Mouse (Mus musculus) lung, embryonic 14.5 days (tissue): ENCODE results near the gene Slc26a11. TPM values are rescaled to one million over a fixed set of nuclear protein-coding genes. Genes with fewer than 3 reads are reported as not detected.
A peak's percentile ranks its signal among the peaks of the same experiment; 100 is the strongest.

Experiments used
- ATAC-seq: fragments of 200-750 bp; cut with Nextera tagmentation; 2 replicates; pipeline ENCODE4 v1.8.0; 2017; ENCODE audit warnings: mild to moderate bottlenecking, moderate TSS enrichment, moderate library complexity; ENCODE audit not compliant: insufficient read depth
- DNase-seq: peaks from one replicate; pipeline ENCODE4 v3.0.0-alpha.2; 2015
- H3K27ac ChIP-seq: fragments of 300-500 bp; sonication (generic); 2 replicates; pipeline ENCODE4 v1.5.1; 2014; ENCODE audit warnings: low read depth, mild to moderate bottlenecking, moderate library complexity
- H3K27me3 ChIP-seq: fragments of 300-500 bp; sonication (generic); 2 replicates; pipeline ENCODE4 v1.6.1; 2014; ENCODE audit warnings: low read length, control low read depth; ENCODE audit not compliant: insufficient read depth
- H3K36me3 ChIP-seq: fragments of 300-500 bp; sonication (generic); 2 replicates; pipeline ENCODE4 v1.6.1; 2014; ENCODE audit warnings: control low read depth; ENCODE audit not compliant: insufficient read depth
- H3K4me1 ChIP-seq: fragments of 300-500 bp; sonication (generic); 2 replicates; pipeline ENCODE4 v1.6.1; 2014; ENCODE audit warnings: antibody characterized with exemption, control low read depth; ENCODE audit not compliant: insufficient read depth
- H3K4me2 ChIP-seq: fragments of 300-500 bp; sonication (generic); 2 replicates; pipeline ENCODE4 v1.6.1; 2014; ENCODE audit warnings: mild to moderate bottlenecking
- H3K4me3 ChIP-seq: fragments of 300-500 bp; sonication (generic); 2 replicates; pipeline ENCODE4 v1.5.1; 2014; ENCODE audit warnings: low read depth, low read length
- H3K9ac ChIP-seq: fragments of 300-500 bp; sonication (generic); 2 replicates; pipeline ENCODE4 v1.6.1; 2014
- H3K9me3 ChIP-seq: fragments of 300-500 bp; sonication (generic); 2 replicates; pipeline ENCODE4 v1.6.1; 2016; ENCODE audit warnings: low read depth, low read length, control low read depth
- CTCF ChIP-seq: IDR thresholded peaks from 2 replicates; pipeline ENCODE4 v1.5.1; 2016; ENCODE audit warnings: antibody characterized with exemption, low read depth
- WGBS: fragments of 180-500 bp; shearing (Covaris S2); extraction: QIAGEN DNeasy Blood & Tissue Kit; methylation state at CpG from one replicate; pipeline ENCODE4 v1.1.7; 2014; 5-methylcytosine and 5-hydroxymethylcytosine counted together
- polyA plus RNA-seq: library from polyadenylated mRNA; unstranded; fragments of >200 nt; fragmentation: Nextera tagmentation; extraction: Ambion mirVana; gene quantifications from 2 replicates; pipeline ENCODE4 v1.2.1, GENCODE M21; 2014

The Slc26a11 gene
- polyA plus RNA-seq, 1 experiment from 2014 or later = 9.1 TPM

GRCm38 (mm10) chr11:119395931-119396330 lies 40.6 kb downstream of the Slc26a11 start:
- no peak overlapping the region for H3K9ac ChIP-seq
- DNase-seq (no peak), ATAC-seq (no peak)
- H3K36me3 ChIP-seq = peaks cover 3% of the 10 kb centered on the region; the same call in 1 of the 2 replicates
- H3K4me3 ChIP-seq = no peak overlapping the region
- H3K27ac ChIP-seq = no peak overlapping the region
- WGBS = 26% methylated on average over 13 of the region's 13 CpGs
- TF ChIP-seq CTCF = no peak
- no peak overlapping the region for H3K4me2 ChIP-seq
- no peaks in the 10 kb centered on the region for H3K9me3 ChIP-seq
- peaks cover 8% of the 10 kb centered on the region; the same call in 1 of the 2 replicates for H3K4me1 ChIP-seq
- H3K27me3 ChIP-seq = no peaks in the 10 kb centered on the region; the same call in 1 of the 2 replicates

GRCm38 (mm10) chr11:119396461-119396860 lies 41.1 kb downstream of the Slc26a11 start:
- no peak overlapping the region for H3K4me2 ChIP-seq
- peaks cover 3% of the 10 kb centered on the region; the same call in 1 of the 2 replicates for H3K36me3 ChIP-seq
- no peaks in the 10 kb centered on the region for H3K9me3 ChIP-seq
- ATAC-seq = no peak
- no peaks in the 10 kb centered on the region; the same call in 1 of the 2 replicates for H3K27me3 ChIP-seq
- H3K4me3 ChIP-seq = no peak overlapping the region
- 76% methylated on average over 7 of the region's 7 CpGs for WGBS
- no peak overlapping the region for H3K9ac ChIP-seq
- H3K27ac ChIP-seq = no peak overlapping the region
- no peak for DNase-seq
- peaks cover 8% of the 10 kb centered on the region; the same call in 1 of the 2 replicates for H3K4me1 ChIP-seq
- TF ChIP-seq CTCF = no peak

GRCm38 (mm10) chr11:119402501-119403160 lies 47.3 kb downstream of the Slc26a11 start:
- Histone ChIP-seq H3K9ac (no peak overlapping the region), H3K27me3 (no peaks in the 10 kb centered on the region), H3K27ac (no peak overlapping the region), H3K4me3 (no peak overlapping the region), H3K9me3 (no peaks in the 10 kb centered on the region), H3K4me1 (no peaks in the 10 kb centered on the region), H3K36me3 (no peaks in the 10 kb centered on the region), H3K4me2 (no peak overlapping the region)
- WGBS = 45% methylated on average over 11 of the region's 11 CpGs
- no peak for TF ChIP-seq CTCF
- no peak for ATAC-seq
- DNase-seq = no peak

- Histone ChIP-seq H3K4me1 (no peaks in the 10 kb centered on the region), H3K4me3 (no peak overlapping the region), H3K36me3 (no peaks in the 10 kb centered on the region; the same call in 1 of the 2 replicates), H3K27me3 (no peaks in the 10 kb centered on the region), H3K4me2 (no peak overlapping the region), H3K27ac (no peak overlapping the region), H3K9me3 (no peaks in the 10 kb centered on the region), H3K9ac (no peak overlapping the region)
- no peak for ATAC-seq
- WGBS = 57% methylated on average over 5 of the region's 5 CpGs
- TF ChIP-seq CTCF = peak; percentile 83
- DNase-seq = peak; percentile 68
These were observed 49.3 kb downstream of the Slc26a11 start for GRCm38 (mm10) chr11:119404627-119405026.

GRCm38 (mm10) chr11:119407381-119407780 lies 52.0 kb downstream of the Slc26a11 start:
- ATAC-seq = no peak
- TF ChIP-seq CTCF = no peak
- Histone ChIP-seq H3K36me3 (peaks cover 11% of the 10 kb centered on the region; the same call in 1 of the 2 replicates), H3K27me3 (no peaks in the 10 kb centered on the region), H3K9ac (no peak overlapping the region), H3K9me3 (no peaks in the 10 kb centered on the region), H3K4me2 (no peak overlapping the region), H3K4me1 (no peaks in the 10 kb centered on the region), H3K4me3 (no peak overlapping the region), H3K27ac (no peak overlapping the region)
- no peak for DNase-seq
- WGBS = 87% methylated on average over 6 of the region's 6 CpGs

GRCm38 (mm10) chr11:119407977-119408376 lies 52.6 kb downstream of the Slc26a11 start:
- Histone ChIP-seq H3K4me2 (no peak overlapping the region), H3K4me3 (no peak overlapping the region), H3K27me3 (no peaks in the 10 kb centered on the region), H3K27ac (no peak overlapping the region), H3K36me3 (peaks cover 11% of the 10 kb centered on the region; the same call in 1 of the 2 replicates), H3K4me1 (no peaks in the 10 kb centered on the region), H3K9me3 (no peaks in the 10 kb centered on the region), H3K9ac (no peak overlapping the region)
- WGBS = 57% methylated on average over 5 of the region's 5 CpGs
- TF ChIP-seq CTCF = no peak
- ATAC-seq (no peak), DNase-seq (no peak)

GRCm38 (mm10) chr11:119419327-119420118 lies 64.2 kb downstream of the Slc26a11 start:
- H3K27ac ChIP-seq = peak overlapping the region; percentile 83

More at GRCm38 (mm10) chr11:119419327-119420118, 64.2 kb downstream of the Slc26a11 start:
- no peak for ATAC-seq
- Histone ChIP-seq H3K27me3 (no peaks in the 10 kb centered on the region), H3K9me3 (no peaks in the 10 kb centered on the region), H3K9ac (no peak overlapping the region), H3K36me3 (peaks cover 40% of the 10 kb centered on the region), H3K4me1 (no peaks in the 10 kb centered on the region; the same call in 1 of the 2 replicates), H3K4me3 (no peak overlapping the region), H3K4me2 (no peak overlapping the region; the same call in 1 of the 2 replicates)
- no peak for TF ChIP-seq CTCF
- DNase-seq = peak; percentile 29
- WGBS = 35% methylated on average over 16 of the region's 16 CpGs
